Mouse (Mus musculus): ENCODE results near the gene Lyz1. TPM values are rescaled to one million over a fixed set of nuclear protein-coding genes. Genes with fewer than 3 reads are reported as not detected.
"Not testable (repeated sequence)": the region's sequence is repeated elsewhere in the genome, so short reads cannot be mapped to it uniquely, and the experiment has no call there.

The Lyz1 gene
- total RNA-seq, 1 experiment, result not detected

GRCm38 (mm10) chr10:117286366-117286970, 6.2 kb downstream of the Lyz1 start:
- Histone ChIP-seq H3K9ac (ENCODE audit: insufficient read depth, low read depth, low read length, poor library complexity, severe bottlenecking) (no peak overlapping the region), H3K9me3 (ENCODE audit: control insufficient read depth, insufficient read depth, low read depth, low read length) (no peaks in the 10 kb centered on the region), H3K36me3 (ENCODE audit: control insufficient read depth, insufficient read depth, low read length, poor library complexity, severe bottlenecking) (no peaks in the 10 kb centered on the region), H3K4me1 (ENCODE audit: control insufficient read depth in 2 of 2, insufficient read depth in 2 of 2, low read length in 2 of 2, poor library complexity in 1 of 2) (no peaks in the 10 kb centered on the region), H3K27ac (ENCODE audit: insufficient read depth, low read depth, low read length, poor library complexity, severe bottlenecking) (no peak overlapping the region), H3K4me3 (ENCODE audit: insufficient read depth in 1 of 2, low read depth in 1 of 2, low read length in 2 of 2, poor library complexity in 1 of 2, severe bottlenecking in 1 of 2) (no peak overlapping the region)
- no peak for DNase-seq (ENCODE audit: low read depth, low spot score)
- in situ Hi-C loops (cut with MboI; ENCODE audit: low sequenced_read_pairs in 2 of 2, unreplicated experiment in 2 of 2), result no loop called here
- TF ChIP-seq HCFC1 (IDR thresholded peaks at IDR 0.05; ENCODE audit: borderline replicate concordance, insufficient read depth, low read length), result no peak

GRCm38 (mm10) chr10:117285584-117285983, 7.1 kb downstream of the Lyz1 start:
- H3K9ac ChIP-seq (ENCODE audit: insufficient read depth, low read depth, low read length, poor library complexity, severe bottlenecking); H3K4me1 ChIP-seq (ENCODE audit: control insufficient read depth in 2 of 2, insufficient read depth in 2 of 2, low read length in 2 of 2, poor library complexity in 1 of 2); H3K27ac ChIP-seq (ENCODE audit: insufficient read depth, low read depth, low read length, poor library complexity, severe bottlenecking); in situ Hi-C loops (cut with MboI; ENCODE audit: low sequenced_read_pairs in 2 of 2, unreplicated experiment in 2 of 2); H3K4me3 ChIP-seq (ENCODE audit: insufficient read depth in 1 of 2, low read depth in 1 of 2, low read length in 2 of 2, poor library complexity in 1 of 2, severe bottlenecking in 1 of 2); H3K9me3 ChIP-seq (ENCODE audit: control insufficient read depth, insufficient read depth, low read depth, low read length); H3K36me3 ChIP-seq (ENCODE audit: control insufficient read depth, insufficient read depth, low read length, poor library complexity, severe bottlenecking); DNase-seq (ENCODE audit: low read depth, low spot score): not testable (repeated sequence)

GRCm38 (mm10) chr10:117284578-117285520, 7.8 kb downstream of the Lyz1 start:
- H3K9me3 ChIP-seq (ENCODE audit: control insufficient read depth, insufficient read depth, low read depth, low read length), result no peaks in the 10 kb centered on the region
- H3K9ac ChIP-seq (ENCODE audit: insufficient read depth, low read depth, low read length, poor library complexity, severe bottlenecking), result no peak overlapping the region
- in situ Hi-C loops (cut with MboI; ENCODE audit: low sequenced_read_pairs in 2 of 2, unreplicated experiment in 2 of 2), result no loop called here
- H3K27ac ChIP-seq (ENCODE audit: insufficient read depth, low read depth, low read length, poor library complexity, severe bottlenecking), result no peak overlapping the region
- no peak overlapping the region for H3K4me3 ChIP-seq (ENCODE audit: insufficient read depth in 1 of 2, low read depth in 1 of 2, low read length in 2 of 2, poor library complexity in 1 of 2, severe bottlenecking in 1 of 2)
- TF ChIP-seq MAFK (IDR thresholded peaks at IDR 0.05; ENCODE audit: insufficient read depth, low read depth, low read length) (no peak), ZC3H11A (IDR thresholded peaks at IDR 0.05; ENCODE audit: borderline replicate concordance, low read depth, low read length) (no peak), CHD2 (IDR thresholded peaks at IDR 0.05; ENCODE audit: low read depth, low read length) (no peak), ZNF384 (IDR thresholded peaks at IDR 0.05; ENCODE audit: low read depth, low read length) (no peak), HCFC1 (IDR thresholded peaks at IDR 0.05; ENCODE audit: borderline replicate concordance, insufficient read depth, low read length) (no peak)
- no peak for DNase-seq (ENCODE audit: low read depth, low spot score)
- H3K36me3 ChIP-seq (ENCODE audit: control insufficient read depth, insufficient read depth, low read length, poor library complexity, severe bottlenecking), result no peaks in the 10 kb centered on the region
- H3K4me1 ChIP-seq (ENCODE audit: control insufficient read depth in 2 of 2, insufficient read depth in 2 of 2, low read length in 2 of 2, poor library complexity in 1 of 2), result no peaks in the 10 kb centered on the region

GRCm38 (mm10) chr10:117283871-117284577, 8.6 kb downstream of the Lyz1 start:
- no peak for TF ChIP-seq HCFC1 (IDR thresholded peaks at IDR 0.05; ENCODE audit: borderline replicate concordance, insufficient read depth, low read length)
- TF ChIP-seq ZNF384 (IDR thresholded peaks at IDR 0.05; ENCODE audit: low read depth, low read length), result no peak
- TF ChIP-seq MAFK (IDR thresholded peaks at IDR 0.05; ENCODE audit: insufficient read depth, low read depth, low read length), result no peak
- TF ChIP-seq ZC3H11A (IDR thresholded peaks at IDR 0.05; ENCODE audit: borderline replicate concordance, low read depth, low read length), result no peak
- TF ChIP-seq CHD2 (IDR thresholded peaks at IDR 0.05; ENCODE audit: low read depth, low read length), result no peak

GRCm38 (mm10) chr10:117283196-117283595, 9.5 kb downstream of the Lyz1 start:
- H3K4me3 ChIP-seq (ENCODE audit: insufficient read depth in 1 of 2, low read depth in 1 of 2, low read length in 2 of 2, poor library complexity in 1 of 2, severe bottlenecking in 1 of 2); H3K9ac ChIP-seq (ENCODE audit: insufficient read depth, low read depth, low read length, poor library complexity, severe bottlenecking); in situ Hi-C loops (cut with MboI; ENCODE audit: low sequenced_read_pairs in 2 of 2, unreplicated experiment in 2 of 2); H3K9me3 ChIP-seq (ENCODE audit: control insufficient read depth, insufficient read depth, low read depth, low read length); DNase-seq (ENCODE audit: low read depth, low spot score); H3K27ac ChIP-seq (ENCODE audit: insufficient read depth, low read depth, low read length, poor library complexity, severe bottlenecking); H3K36me3 ChIP-seq (ENCODE audit: control insufficient read depth, insufficient read depth, low read length, poor library complexity, severe bottlenecking); H3K4me1 ChIP-seq (ENCODE audit: control insufficient read depth in 2 of 2, insufficient read depth in 2 of 2, low read length in 2 of 2, poor library complexity in 1 of 2): not testable (repeated sequence)

More at GRCm38 (mm10) chr10:117283871-117284577, 8.6 kb downstream of the Lyz1 start:
- Histone ChIP-seq H3K9me3 (ENCODE audit: control insufficient read depth, insufficient read depth, low read depth, low read length) (no peaks in the 10 kb centered on the region), H3K27ac (ENCODE audit: insufficient read depth, low read depth, low read length, poor library complexity, severe bottlenecking) (no peak overlapping the region), H3K4me3 (ENCODE audit: insufficient read depth in 1 of 2, low read depth in 1 of 2, low read length in 2 of 2, poor library complexity in 1 of 2, severe bottlenecking in 1 of 2) (no peak overlapping the region), H3K4me1 (ENCODE audit: control insufficient read depth in 2 of 2, insufficient read depth in 2 of 2, low read length in 2 of 2, poor library complexity in 1 of 2) (no peaks in the 10 kb centered on the region), H3K36me3 (ENCODE audit: control insufficient read depth, insufficient read depth, low read length, poor library complexity, severe bottlenecking) (no peaks in the 10 kb centered on the region), H3K9ac (ENCODE audit: insufficient read depth, low read depth, low read length, poor library complexity, severe bottlenecking) (no peak overlapping the region)
- DNase-seq (ENCODE audit: low read depth, low spot score), result no peak
- in situ Hi-C loops (cut with MboI; ENCODE audit: low sequenced_read_pairs in 2 of 2, unreplicated experiment in 2 of 2), result no loop called here
